Mouse (Mus musculus) neural tube, embryonic 12.5 days (tissue): ENCODE measurements around the gene Creb1. TPM values are rescaled to one million over a fixed set of nuclear protein-coding genes. Genes with fewer than 3 reads are reported as not detected.

Experiments
- ATAC-seq: fragments of 200-750 bp; cut with Nextera tagmentation; 2 replicates; pipeline ENCODE4 v1.8.0; 2017; ENCODE audit warnings: low read depth, mild to moderate bottlenecking, moderate TSS enrichment, moderate library complexity; ENCODE audit not compliant: low FRiP score
- H3K27ac ChIP-seq: fragments of 300-500 bp; sonication (generic); 2 replicates; pipeline ENCODE4 v1.5.1; 2016
- H3K27me3 ChIP-seq: fragments of 300-500 bp; sonication (generic); replicated peaks from 2 replicates; pipeline ENCODE4 v1.6.1; 2016; ENCODE audit warnings: mild to moderate bottlenecking
- H3K36me3 ChIP-seq: fragments of 300-500 bp; sonication (generic); 2 replicates; pipeline ENCODE4 v1.6.1; 2016; ENCODE audit warnings: mild to moderate bottlenecking
- H3K4me1 ChIP-seq: fragments of 300-500 bp; sonication (generic); 2 replicates; pipeline ENCODE4 v1.6.1; 2016
- H3K4me2 ChIP-seq: fragments of 300-500 bp; sonication (generic); replicated peaks from 2 replicates; pipeline ENCODE4 v1.6.1; 2016; ENCODE audit warnings: mild to moderate bottlenecking
- H3K4me3 ChIP-seq: fragments of 300-500 bp; sonication (generic); 2 replicates; pipeline ENCODE4 v1.5.1; 2016
- H3K9ac ChIP-seq: fragments of 300-500 bp; sonication (generic); 2 replicates; pipeline ENCODE4 v1.6.1; 2016; ENCODE audit warnings: mild to moderate bottlenecking
- H3K9me3 ChIP-seq: fragments of 300-500 bp; sonication (generic); 2 replicates; pipeline ENCODE4 v1.6.1; 2016; ENCODE audit warnings: mild to moderate bottlenecking
- WGBS: fragments of 180-500 bp; shearing (Covaris S2); methylation state at CpG from one replicate; pipeline ENCODE4 v1.1.7; 2016; 5-methylcytosine and 5-hydroxymethylcytosine counted together
- polyA plus RNA-seq: library from polyadenylated mRNA; unstranded; fragments of >200 nt; fragmentation: Nextera tagmentation; extraction: Ambion mirVana; gene quantifications from 2 replicates; pipeline ENCODE4 v1.2.1, GENCODE M21; 2016

The Creb1 gene
- polyA plus RNA-seq, 1 experiment from 2014 or later = 52.4 TPM

GRCm38 (mm10) chr1:64522637-64523036, 9.8 kb upstream of the Creb1 start:
- no peaks in the 10 kb centered on the region for H3K4me1 ChIP-seq
- no peak overlapping the region for H3K9ac ChIP-seq
- no peaks in the 10 kb centered on the region for H3K27me3 ChIP-seq
- no peak overlapping the region for H3K4me2 ChIP-seq
- H3K4me3 ChIP-seq = no peak overlapping the region
- H3K9me3 ChIP-seq = no peaks in the 10 kb centered on the region
- no peaks in the 10 kb centered on the region for H3K36me3 ChIP-seq
- no peak for ATAC-seq
- WGBS = 89% methylated on average over 6 of the region's 6 CpGs
- H3K27ac ChIP-seq = no peak overlapping the region

GRCm38 (mm10) chr1:64523117-64523516, 9.3 kb upstream of the Creb1 start:
- ATAC-seq = no peak
- 67% methylated on average over 1 of the region's 1 CpGs for WGBS
- no peaks in the 10 kb centered on the region for H3K36me3 ChIP-seq

GRCm38 (mm10) chr1:64524661-64525060, 7.8 kb upstream of the Creb1 start:
- Histone ChIP-seq H3K9ac (no peak overlapping the region), H3K4me1 (no peaks in the 10 kb centered on the region), H3K27ac (no peak overlapping the region), H3K4me3 (no peak overlapping the region), H3K9me3 (no peaks in the 10 kb centered on the region), H3K36me3 (no peaks in the 10 kb centered on the region), H3K27me3 (no peaks in the 10 kb centered on the region), H3K4me2 (no peak overlapping the region)
- no peak for ATAC-seq
- 82% methylated on average over 2 of the region's 2 CpGs for WGBS

More at GRCm38 (mm10) chr1:64523117-64523516, 9.3 kb upstream of the Creb1 start:
- Histone ChIP-seq H3K27me3 (no peaks in the 10 kb centered on the region), H3K27ac (no peak overlapping the region), H3K9me3 (no peaks in the 10 kb centered on the region), H3K9ac (no peak overlapping the region), H3K4me2 (no peak overlapping the region), H3K4me3 (no peak overlapping the region), H3K4me1 (no peaks in the 10 kb centered on the region)

- Histone ChIP-seq H3K27me3 (no peaks in the 10 kb centered on the region), H3K9me3 (no peaks in the 10 kb centered on the region)
- no peak for ATAC-seq
These were observed 4.8 kb upstream of the Creb1 start for GRCm38 (mm10) chr1:64527626-64528025.

GRCm38 (mm10) chr1:64529781-64530315, 2.6 kb upstream of the Creb1 start:
- no peaks in the 10 kb centered on the region for H3K9me3 ChIP-seq
- H3K4me3 ChIP-seq = no peak overlapping the region
- H3K4me2 ChIP-seq = no peak overlapping the region
- H3K27me3 ChIP-seq = no peaks in the 10 kb centered on the region
- 90% methylated on average over 5 of the region's 5 CpGs for WGBS
- ATAC-seq = no peak
- no peak overlapping the region for H3K9ac ChIP-seq
- H3K36me3 ChIP-seq = no peaks in the 10 kb centered on the region
- peaks cover 17% of the 10 kb centered on the region for H3K4me1 ChIP-seq
- no peak overlapping the region for H3K27ac ChIP-seq

More at GRCm38 (mm10) chr1:64527626-64528025, 4.8 kb upstream of the Creb1 start:
- no peak overlapping the region for H3K4me3 ChIP-seq
- H3K27ac ChIP-seq = no peak overlapping the region
- peaks cover 10% of the 10 kb centered on the region for H3K4me1 ChIP-seq
- H3K4me2 ChIP-seq = no peak overlapping the region
- no peaks in the 10 kb centered on the region for H3K36me3 ChIP-seq
- H3K9ac ChIP-seq = no peak overlapping the region

- peak overlapping the region; percentile 95 for H3K4me3 ChIP-seq
- no peaks in the 10 kb centered on the region for H3K9me3 ChIP-seq
- H3K27me3 ChIP-seq = no peaks in the 10 kb centered on the region
- H3K4me2 ChIP-seq = peak overlapping the region; percentile 90
- 23% methylated on average over 7 of the region's 7 CpGs for WGBS
- ATAC-seq = no peak
- peak overlapping the region; percentile 97 for H3K9ac ChIP-seq
- peaks cover 23% of the 10 kb centered on the region for H3K4me1 ChIP-seq
- no peaks in the 10 kb centered on the region for H3K36me3 ChIP-seq
- H3K27ac ChIP-seq = no peak overlapping the region
These were observed 897 bp upstream of the Creb1 start for GRCm38 (mm10) chr1:64531548-64531947.

- peak; percentile 80 for ATAC-seq
- Histone ChIP-seq H3K27me3 (no peaks in the 10 kb centered on the region), H3K9ac (peak overlapping the region; percentile 97), H3K4me1 (peaks cover 23% of the 10 kb centered on the region), H3K36me3 (no peaks in the 10 kb centered on the region), H3K4me3 (peak overlapping the region; percentile 95), H3K9me3 (no peaks in the 10 kb centered on the region), H3K4me2 (peak overlapping the region; percentile 90), H3K27ac (peak overlapping the region; percentile 100; the same call in 1 of the 2 replicates)
- 0% methylated on average over 34 of the region's 34 CpGs for WGBS
These were observed 350 bp upstream of the Creb1 start for GRCm38 (mm10) chr1:64532067-64532523.

- Histone ChIP-seq H3K27me3 (no peaks in the 10 kb centered on the region), H3K4me1 (peaks cover 28% of the 10 kb centered on the region), H3K4me3 (peak overlapping the region; percentile 95), H3K9ac (peak overlapping the region; percentile 97), H3K9me3 (no peaks in the 10 kb centered on the region), H3K27ac (peak overlapping the region; percentile 100), H3K4me2 (peak overlapping the region; percentile 74), H3K36me3 (no peaks in the 10 kb centered on the region)
- ATAC-seq = no peak
- WGBS = 1% methylated on average over 32 of the region's 35 CpGs
These were observed 1.3 kb downstream of the Creb1 start for GRCm38 (mm10) chr1:64533471-64534443.

GRCm38 (mm10) chr1:64538837-64539367, 6.5 kb downstream of the Creb1 start:
- Histone ChIP-seq H3K4me1 (peaks cover 18% of the 10 kb centered on the region), H3K27ac (no peak overlapping the region), H3K9me3 (no peaks in the 10 kb centered on the region), H3K9ac (no peak overlapping the region), H3K4me2 (no peak overlapping the region), H3K27me3 (no peaks in the 10 kb centered on the region), H3K4me3 (no peak overlapping the region), H3K36me3 (no peaks in the 10 kb centered on the region)
- ATAC-seq = no peak
- WGBS = 90% methylated on average over 3 of the region's 3 CpGs

GRCm38 (mm10) chr1:64543750-64544149, 11.3 kb downstream of the Creb1 start:
- WGBS = 84% methylated on average over 5 of the region's 5 CpGs
- Histone ChIP-seq H3K9me3 (no peaks in the 10 kb centered on the region), H3K4me1 (no peaks in the 10 kb centered on the region), H3K27me3 (no peaks in the 10 kb centered on the region), H3K4me3 (no peak overlapping the region), H3K9ac (no peak overlapping the region), H3K36me3 (no peaks in the 10 kb centered on the region), H3K4me2 (no peak overlapping the region), H3K27ac (no peak overlapping the region)
- no peak for ATAC-seq

GRCm38 (mm10) chr1:64546070-64546469, 13.6 kb downstream of the Creb1 start:
- H3K9me3 ChIP-seq = no peaks in the 10 kb centered on the region
- no peak overlapping the region for H3K27ac ChIP-seq
- no peak for ATAC-seq
- no peaks in the 10 kb centered on the region for H3K36me3 ChIP-seq
- 95% methylated on average over 3 of the region's 3 CpGs for WGBS
- no peak overlapping the region for H3K4me2 ChIP-seq
- no peaks in the 10 kb centered on the region for H3K27me3 ChIP-seq
- H3K4me3 ChIP-seq = no peak overlapping the region
- no peak overlapping the region for H3K9ac ChIP-seq
- no peaks in the 10 kb centered on the region for H3K4me1 ChIP-seq

- Histone ChIP-seq H3K4me1 (no peaks in the 10 kb centered on the region), H3K27me3 (no peaks in the 10 kb centered on the region), H3K4me2 (no peak overlapping the region), H3K9ac (no peak overlapping the region), H3K9me3 (no peaks in the 10 kb centered on the region), H3K27ac (no peak overlapping the region), H3K4me3 (no peak overlapping the region), H3K36me3 (peaks cover 6% of the 10 kb centered on the region; the same call in 1 of the 2 replicates)
- ATAC-seq = no peak
- 92% methylated on average over 2 of the region's 2 CpGs for WGBS
These were observed 16.9 kb downstream of the Creb1 start for GRCm38 (mm10) chr1:64549380-64549779.
